Mouse (Mus musculus): ENCODE data around the gene Zan.

Zan gene

DNA sequence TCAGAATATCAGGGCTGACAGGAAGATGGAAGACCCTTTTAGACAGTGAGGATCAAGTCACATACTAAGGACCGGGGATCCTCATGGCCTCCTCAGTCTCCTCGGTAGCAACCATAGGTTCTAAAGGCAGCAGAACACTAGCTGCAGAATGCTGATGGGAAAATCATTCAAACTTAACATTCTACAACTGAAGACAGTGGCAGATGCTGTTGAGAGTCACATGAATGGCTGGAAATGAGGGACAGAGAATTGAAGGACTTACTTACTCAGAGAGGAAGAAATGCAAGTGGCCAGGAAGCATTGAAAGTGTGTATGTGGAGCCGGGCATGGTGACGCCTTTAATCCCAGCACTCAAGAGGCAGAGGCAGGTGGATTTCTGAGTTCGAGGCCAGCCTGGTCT lies at the start of gene Zan:
Gene Zan, minus strand, starts transcription at position 101 of the 400 bp plus-strand sequence.
- no peak for DNase-seq (ENCODE audit: inconsistent age in 2 of 2, low spot score in 1 of 2)

DNA sequence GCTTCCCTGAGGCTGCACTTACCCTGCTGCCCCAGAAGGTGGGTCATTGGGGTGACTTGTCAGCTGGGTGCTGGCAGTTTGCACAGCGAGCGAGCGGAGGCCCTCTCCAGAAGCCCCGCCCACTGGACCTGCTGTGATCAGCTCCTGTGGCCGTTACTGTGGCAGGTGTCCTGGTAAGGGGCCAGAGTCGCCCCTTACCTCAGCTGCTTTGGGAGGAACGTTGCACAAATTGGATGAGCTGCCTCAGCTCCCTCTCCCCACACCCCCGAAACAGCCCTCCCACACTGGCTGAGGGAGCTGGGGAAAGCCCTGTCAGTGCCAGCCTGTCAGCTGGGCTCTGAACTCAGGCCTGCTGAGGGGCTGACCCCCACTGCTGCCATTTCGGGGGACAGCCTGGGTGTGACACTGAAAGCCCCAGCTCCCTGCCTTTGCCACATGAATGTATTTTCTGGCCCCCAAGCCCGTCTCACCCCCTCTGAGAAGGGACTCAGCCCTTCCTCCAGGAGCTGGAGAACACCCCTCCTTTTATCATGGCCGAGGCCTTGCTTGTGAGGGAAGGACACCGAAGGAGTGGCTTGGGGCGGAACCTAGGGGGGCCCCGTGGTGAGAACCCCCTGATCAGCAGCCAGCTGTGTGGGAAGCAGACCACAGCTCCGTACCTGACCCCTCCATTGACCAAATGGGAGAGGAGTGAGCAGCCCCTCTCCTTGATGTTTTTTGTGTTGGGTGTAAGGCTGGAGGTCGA lies 49.5 kb upstream of the Zan start:
- DNase-seq (ENCODE audit: inconsistent age in 2 of 2, low spot score in 1 of 2): peak in 1 of 2 experiments; percentile 84

DNA sequence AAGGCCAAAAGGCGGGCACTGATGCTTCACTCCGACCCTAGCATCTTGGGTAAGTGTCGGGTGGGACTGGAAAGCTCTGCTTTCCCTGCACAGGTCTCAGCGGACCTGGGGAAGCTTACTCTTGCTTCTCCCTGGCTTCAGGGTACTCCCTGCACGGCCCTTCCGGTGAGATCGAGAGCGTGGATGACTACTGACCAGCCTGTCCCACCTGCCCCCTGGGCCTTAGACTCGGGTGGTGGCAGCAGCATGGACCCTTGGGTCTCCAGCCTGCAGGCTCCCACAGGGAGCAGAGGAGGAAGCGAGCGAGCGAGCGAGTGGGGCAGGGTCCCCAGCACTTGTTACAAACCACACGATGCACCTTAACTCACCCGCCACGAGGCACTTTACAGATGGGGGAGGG lies 48.6 kb upstream of the Zan start:
- DNase-seq (ENCODE audit: inconsistent age in 2 of 2, low spot score in 1 of 2): no peak

DNA sequence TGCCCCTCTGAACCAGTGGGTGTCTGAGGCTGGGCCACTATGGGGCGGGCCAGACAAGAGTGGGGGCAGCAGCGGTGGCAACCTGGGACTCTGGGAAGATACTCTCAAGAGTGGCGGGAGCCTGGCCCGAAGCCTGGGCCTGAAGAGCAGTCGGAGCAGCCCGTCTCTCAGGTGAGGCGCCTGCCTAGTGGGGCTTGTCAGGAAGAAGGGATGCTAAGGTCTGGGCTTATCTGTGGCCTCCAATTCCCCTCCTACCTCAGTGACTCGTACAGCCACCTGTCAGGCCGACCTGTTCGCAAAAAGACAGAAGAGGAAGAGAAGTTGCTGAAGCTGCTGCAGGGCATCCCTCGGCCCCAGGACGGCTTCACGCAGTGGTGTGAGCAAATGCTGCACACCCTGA lies 47.8 kb upstream of the Zan start:
- DNase-seq (ENCODE audit: inconsistent age in 2 of 2, low spot score in 1 of 2): no peak

DNA sequence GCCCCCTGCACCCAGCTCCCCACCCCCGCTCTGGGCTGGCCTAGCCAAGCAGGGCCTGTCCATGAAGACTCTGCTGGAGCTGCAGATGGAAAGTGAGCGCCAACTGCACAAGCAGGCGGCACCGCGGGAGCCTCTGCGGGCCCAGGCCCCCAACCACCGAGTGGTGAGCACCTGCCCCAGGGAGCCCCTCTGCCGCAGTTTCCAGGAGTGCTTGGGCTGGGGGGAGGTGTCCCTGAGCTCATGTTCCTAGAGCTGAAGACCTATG lies 47.3 kb upstream of the Zan start:
- no peak for DNase-seq (ENCODE audit: inconsistent age in 2 of 2, low spot score in 1 of 2)

DNA sequence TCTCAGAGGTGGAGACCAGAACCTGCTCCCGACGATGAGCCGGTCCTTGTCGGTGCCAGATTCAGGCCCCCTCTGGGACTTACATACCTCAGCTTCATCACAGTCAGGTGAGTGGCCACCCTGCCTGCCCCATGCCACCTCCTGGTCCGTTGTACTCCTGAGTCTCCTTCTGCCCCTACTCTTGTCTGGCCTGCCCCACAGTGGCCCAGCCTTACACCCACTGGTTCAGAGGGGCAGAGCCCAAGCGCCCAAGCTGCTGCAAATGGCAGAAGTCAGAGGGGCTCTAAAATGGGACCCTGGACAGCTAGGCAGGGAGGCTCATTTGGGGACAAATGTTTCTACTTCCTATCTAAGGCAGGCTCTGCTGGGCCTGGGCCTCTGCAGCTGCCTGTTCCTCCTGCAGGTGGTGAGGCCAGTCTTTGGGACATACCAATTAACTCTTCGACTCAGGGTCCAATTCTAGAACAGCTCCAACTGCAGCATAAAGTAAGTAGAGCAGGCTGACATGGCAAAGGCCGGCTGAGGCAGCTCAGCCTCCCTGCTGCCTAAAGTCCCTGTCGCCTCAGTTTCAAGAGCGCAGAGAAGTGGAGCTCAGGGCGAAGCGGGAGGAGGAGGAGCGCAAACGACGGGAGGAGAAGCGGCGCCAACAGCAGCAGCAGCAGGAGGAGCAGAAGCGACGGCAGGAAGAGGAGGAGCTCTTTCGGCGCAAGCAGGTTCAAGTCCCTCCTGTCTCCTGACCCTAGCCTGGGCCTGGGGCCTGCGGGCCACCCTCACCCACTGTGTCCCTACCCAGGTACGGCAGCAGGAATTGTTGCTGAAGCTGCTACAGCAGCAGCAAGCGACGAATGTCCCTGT lies 46.8 kb upstream of the Zan start:
- no peak for DNase-seq (ENCODE audit: inconsistent age in 2 of 2, low spot score in 1 of 2)

DNA sequence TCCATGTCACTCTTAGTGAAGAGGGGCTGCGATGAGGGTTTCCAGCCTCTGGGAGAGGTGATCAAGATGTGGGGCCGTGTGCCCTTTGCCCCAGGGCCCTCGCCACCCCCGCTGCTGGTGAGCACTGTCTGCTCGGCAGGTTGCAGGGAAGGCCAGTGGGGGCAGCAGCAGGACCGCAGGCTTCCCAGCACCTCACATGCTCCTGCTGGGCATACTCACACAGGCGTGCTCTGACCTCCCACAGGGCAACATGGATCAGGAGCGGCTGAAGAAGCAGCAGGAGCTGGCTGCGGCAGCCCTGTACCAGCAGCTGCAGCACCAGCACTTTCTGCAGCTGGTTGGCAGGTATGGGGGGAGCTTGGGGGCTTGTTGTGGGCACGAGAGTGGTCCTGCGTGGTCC lies 45.8 kb upstream of the Zan start:
- DNase-seq (ENCODE audit: inconsistent age in 2 of 2, low spot score in 1 of 2): no peak

DNA sequence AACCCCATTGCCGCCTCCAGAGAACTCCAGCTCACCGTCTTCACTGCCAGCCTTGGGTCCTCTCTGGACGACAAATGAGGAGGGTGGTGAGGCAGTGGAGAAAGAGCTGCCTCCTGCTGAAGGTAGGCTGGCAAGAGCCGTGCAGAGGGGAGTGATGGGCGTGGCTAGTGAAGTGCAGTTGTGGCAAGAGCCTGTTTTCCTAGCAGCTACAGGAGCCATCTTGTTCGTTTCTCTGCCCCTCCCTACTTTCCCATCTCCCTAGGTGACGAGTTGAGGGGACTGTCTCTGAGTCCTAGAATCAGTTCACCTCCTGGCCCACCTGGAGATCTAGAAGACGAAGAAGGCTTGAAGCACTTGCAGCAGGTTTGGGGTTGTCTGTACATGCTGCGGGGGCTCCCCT lies 45.0 kb upstream of the Zan start:
- DNase-seq (ENCODE audit: inconsistent age in 2 of 2, low spot score in 1 of 2): no peak

DNA sequence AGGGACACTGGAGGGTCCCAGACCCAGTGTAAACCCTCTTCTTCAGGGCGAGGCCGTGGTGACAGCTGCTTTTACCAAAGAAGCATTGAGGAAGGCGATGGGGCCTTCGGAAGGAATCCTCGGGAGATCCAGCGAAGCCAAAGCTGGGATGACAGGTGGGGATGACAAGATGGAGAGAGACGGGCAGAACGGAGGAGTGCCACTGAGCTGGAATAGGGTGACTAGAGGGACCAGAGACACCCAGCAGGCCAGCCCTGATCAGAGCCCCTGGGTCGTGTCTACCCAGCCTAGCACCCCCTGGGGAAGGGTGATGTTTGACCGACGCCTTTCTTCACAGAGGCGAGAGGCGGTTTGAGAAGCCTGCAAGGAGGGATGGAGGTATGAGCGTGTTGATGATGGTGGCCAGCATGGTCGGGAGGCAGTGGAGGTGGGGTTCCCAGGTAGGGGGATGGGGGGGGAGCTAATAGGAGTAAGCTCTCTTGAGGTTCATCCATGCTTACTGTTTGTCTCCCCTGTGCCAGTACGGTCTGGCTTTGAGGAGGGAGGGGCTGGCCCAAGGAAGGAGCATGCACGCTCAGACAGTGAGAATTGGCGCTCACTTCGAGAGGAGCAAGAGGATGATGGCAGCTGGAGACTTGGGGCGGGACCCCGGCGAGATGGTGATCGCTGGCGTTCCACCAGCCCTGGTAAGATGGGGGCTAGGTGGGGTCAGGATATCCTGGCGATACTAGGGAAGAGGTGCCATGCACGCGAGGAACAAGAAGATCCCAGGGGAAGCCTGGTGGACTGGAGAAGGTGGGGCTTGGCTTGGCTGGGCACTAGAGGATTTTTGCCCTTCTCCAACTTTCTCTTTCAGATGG lies 43.1 kb upstream of the Zan start:
- no peak for DNase-seq (ENCODE audit: inconsistent age in 2 of 2, low spot score in 1 of 2)

DNA sequence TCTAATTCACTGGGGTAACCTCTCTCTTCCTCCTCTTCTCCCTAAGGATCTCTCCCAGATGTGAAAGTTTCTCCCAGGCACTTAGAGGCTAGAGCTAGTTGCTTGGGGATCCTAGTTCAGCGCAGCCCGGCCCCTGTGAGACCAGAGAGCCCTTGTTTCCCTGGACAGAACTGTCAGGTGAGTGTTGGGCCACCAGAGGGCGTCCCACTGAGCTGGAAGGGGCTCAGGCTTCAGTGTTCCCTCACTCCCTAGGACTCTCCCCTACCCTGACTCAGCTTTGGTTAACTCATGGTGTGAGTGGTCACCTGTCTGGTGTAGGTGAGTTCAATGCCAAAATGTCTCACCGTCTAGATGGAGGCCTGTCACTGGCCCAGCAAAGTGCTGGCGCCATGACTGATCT lies 41.6 kb upstream of the Zan start, which contains the start of gene Gigyf1:
Gene Gigyf1, plus strand, starts transcription at position 113 of the 400 bp plus-strand sequence.
- peak in 1 of 2 experiments; percentile 80 for DNase-seq (ENCODE audit: inconsistent age in 2 of 2, low spot score in 1 of 2)

DNA sequence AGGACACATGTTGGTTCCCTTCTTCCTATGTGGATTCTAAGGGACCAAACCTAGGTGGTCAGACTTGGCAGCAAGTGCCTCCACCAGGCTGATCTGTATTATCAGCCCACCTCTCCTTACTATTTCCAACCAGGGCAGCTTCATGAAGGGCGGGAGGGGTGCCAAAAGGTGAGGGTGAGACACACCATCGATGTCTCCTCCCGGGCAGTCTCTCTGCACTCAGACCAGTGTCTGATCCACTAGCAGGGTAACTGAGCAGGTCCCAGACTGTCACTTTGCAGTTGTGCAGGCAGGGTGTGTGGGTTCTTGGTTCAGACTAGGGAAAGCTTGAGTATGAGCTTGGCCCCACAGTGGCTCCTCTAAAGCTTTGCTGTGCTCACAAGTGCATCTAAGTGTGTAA lies 37.9 kb upstream of the Zan start:
- DNase-seq (ENCODE audit: inconsistent age in 2 of 2, low spot score in 1 of 2): peak in 1 of 2 experiments; percentile 29

DNA sequence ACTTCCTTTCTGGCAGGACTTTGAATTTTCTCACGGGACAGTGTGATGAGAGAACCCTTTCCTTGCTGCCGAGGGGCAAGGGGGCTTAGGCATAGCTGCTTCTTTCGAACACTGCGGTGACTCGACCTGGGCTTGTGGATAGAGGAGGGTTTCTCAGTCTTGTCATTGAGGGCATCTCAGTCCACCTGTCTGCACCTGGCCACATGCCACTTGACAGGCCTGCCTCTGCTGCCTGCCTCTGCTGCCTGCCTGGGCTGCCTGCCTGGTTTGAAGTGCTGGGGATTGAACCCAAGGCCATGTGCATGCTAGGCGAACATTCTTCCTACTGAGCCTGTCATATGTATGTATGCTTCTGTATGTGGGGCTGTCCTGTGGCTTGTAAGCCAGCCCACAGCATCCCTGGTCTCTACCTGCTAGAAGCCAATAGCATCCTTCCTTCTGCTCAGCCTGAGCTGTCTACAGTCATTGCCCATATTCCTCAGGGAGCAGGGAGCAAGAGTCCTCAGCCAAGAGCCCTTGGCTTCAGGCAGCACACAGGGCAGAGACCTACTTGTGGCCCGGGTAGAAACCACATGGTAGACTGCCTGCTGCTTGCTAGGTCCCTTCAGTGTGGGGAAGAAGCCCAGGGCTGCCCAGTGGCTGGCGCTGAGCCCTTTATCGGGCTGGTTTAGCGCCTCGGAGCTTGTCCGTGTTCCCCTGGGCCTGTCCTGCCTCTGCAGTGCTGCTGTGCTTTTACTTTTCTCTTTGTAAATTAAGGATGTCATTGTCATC lies 37.3 kb upstream of the Zan start:
- peak; percentile 10 to 39 for DNase-seq (ENCODE audit: inconsistent age in 2 of 2, low spot score in 1 of 2)

DNA sequence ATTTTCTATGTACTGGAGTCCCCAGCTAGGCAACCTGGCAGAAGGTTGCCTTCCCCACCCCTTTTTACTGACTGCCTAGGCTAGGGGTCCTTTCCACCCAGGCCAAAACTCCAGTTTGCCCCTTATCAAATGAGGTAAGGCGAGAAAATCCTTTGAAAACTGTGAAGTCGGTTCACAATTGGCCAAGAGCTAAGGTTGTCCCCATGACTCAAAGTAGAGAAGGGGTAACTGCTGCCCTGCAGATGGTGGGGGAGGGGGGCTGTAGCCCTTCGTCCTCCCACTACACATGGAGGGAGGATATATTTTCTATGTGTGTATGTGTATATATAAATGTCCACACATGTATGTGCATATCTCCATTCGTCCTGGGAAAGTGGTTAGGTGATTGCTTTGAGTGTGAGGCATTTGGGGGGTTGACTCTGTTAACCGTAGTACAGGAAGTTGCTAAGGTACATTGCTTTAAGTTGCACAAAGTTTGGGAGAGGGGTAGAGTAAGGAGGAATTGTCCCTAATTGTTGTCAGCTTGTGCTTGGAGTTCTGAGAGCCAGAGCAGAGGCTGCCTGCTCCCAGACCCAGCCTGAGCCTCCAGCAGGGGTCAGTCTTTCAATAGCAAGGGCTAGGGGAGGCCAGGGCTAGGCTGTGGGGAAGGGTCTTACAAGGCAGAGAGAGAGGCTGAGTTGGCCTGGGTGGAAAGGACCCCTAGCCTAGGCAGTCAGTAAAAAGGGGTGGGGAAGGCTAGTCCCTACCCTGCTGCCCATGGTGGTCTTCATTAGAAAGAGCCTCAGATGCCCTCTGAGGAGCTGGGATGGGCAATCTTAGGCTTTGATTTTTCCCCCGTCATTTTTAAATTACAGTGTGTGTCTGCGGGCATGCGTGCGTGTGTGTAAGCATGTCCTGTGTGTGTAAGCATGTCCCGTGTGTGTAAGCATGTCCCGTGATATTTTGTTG lies 36.3 kb upstream of the Zan start:
- peak; percentile 18 to 62 for DNase-seq (ENCODE audit: inconsistent age in 2 of 2, low spot score in 1 of 2)

DNA sequence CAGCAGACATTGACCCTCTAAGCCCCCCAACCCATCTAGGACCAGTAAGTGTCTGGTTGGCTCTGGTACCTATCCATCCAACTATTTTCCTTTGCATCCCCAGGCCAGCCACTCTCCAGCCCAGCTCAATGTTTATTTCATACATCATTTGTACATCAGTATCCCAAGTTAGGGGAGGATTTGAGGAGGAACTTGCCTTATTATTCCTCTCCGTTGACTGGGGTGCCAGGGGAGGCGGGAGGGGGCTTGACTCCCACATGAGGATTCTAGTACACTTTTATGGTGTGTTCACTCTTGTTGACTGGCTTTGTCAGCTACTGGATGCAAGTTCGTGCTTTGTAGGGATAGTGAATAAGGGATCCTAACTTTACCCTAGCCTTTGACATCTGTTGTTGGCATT lies 34.8 kb upstream of the Zan start:
- DNase-seq (ENCODE audit: inconsistent age in 2 of 2, low spot score in 1 of 2): peak; percentile 14 to 31

DNA sequence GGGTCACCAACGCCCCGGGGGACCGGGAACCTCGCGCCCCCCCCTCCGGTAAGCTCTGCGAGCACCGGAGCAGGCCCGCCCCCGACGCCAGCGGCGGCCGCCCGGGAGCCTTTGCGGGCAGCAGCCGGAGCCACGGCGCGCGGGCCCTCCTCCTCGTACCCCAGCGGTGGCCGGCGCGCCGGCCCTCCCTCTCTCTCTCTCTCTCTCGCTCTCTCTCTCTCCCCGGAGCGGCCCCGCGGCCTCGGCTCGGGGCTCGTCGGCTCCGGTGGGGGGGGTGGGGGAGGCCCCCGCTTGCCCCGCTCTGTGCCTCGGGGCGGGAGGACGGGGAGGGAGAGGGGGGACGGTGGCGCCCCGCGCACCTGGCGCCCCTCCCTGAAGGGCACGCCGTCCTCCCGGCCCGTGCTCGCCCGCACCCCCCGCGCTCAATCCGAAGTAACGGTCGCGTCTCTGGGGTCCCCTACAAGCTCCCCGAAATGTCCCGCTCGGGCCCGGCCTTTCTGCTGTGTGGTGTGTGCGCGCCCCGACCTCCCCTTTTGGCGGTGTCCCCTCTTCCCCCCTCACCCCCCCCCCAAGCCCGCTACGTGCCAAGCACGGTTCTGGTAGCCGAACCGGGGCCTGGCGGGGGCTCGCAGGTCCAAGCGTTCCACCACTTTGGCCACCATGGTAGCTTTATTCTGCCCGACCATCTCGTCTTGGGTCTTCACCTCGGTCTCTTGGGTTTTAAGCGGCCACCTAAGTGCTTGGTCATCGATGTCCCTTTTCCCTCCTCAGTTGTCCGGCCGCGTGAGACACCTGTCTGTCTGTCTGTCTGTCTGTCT lies 33.9 kb upstream of the Zan start:
- peak; percentile 44 to 69 for DNase-seq (ENCODE audit: inconsistent age in 2 of 2, low spot score in 1 of 2)

DNA sequence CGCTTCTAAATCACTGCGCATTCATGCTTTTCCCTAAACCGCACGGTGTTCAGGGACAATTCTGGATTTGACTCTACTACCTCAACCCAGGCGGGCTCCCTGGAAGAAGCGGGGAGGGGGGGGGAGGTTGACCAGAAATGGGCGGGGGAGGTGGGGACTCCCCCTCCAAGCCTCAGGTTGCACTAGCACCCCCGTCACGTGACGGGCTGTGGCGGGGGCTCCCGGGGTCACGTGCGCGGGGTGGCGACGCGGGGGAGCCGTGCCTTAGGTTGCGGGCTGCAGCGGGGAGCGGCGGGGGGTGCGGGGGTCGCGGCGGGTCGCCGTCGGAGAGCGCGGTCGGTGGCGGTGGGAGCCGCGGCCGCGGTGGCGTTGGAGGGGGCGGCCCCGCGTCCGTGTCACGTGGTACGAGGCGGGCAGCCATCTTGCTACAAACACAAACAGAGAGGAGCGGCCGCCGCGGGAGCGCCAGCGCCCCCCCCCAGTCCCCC lies 33.2 kb upstream of the Zan start:
- peak; percentile 87 to 96 for DNase-seq (ENCODE audit: inconsistent age in 2 of 2, low spot score in 1 of 2)

DNA sequence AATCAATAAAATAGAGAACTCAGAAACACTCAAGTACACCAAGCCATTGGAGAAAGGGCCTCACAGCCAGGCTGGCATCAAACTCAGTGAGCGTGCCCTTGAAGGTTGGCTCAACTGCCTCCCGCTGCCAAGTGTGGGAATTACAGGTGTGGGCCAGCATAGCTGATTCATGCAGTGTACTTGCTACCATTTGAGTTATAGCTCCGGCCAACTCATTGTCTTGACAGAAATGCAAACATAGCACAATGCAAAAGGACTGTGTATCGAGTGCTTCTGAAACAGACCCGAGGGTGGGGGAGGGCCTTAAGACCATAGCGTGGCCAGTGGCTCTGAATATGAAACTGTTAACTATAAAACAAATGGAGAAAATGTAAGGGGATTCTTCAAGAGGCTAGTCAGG lies 27.2 kb upstream of the Zan start:
- DNase-seq (ENCODE audit: inconsistent age in 2 of 2, low spot score in 1 of 2): peak; percentile 40 to 58

DNA sequence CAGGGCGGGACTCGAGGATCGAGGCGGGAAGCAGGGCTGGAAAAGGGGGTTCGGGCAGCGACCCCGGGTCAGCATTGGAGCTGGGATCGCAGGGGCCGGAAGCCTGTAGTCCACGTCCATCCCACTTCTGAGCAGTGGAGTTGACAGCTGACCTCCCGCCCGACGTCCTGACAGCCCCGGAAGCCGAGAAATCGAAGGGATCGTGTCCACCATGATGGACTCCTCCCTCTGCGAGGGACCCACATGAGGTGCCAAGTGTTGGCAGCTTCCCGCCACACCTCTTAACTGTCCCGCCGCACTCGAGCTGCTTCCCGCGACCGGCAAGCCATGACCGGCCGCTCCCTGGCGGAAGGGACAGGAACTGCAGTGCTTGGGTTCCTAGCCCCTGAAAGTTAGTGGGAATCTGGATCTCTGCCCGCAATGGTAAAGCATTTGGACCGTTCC lies 25.8 kb upstream of the Zan start:
- DNase-seq (ENCODE audit: inconsistent age in 2 of 2, low spot score in 1 of 2): no peak

All from adrenal gland, adult (tissue).